Mouse (Mus musculus): ENCODE results near the gene Ypel2.

GRCm38 (mm10) chr11:86946644-86947195, 46.8 kb downstream of the Ypel2 start:
- TF ChIP-seq POLR2A (IDR thresholded peaks at IDR 0.05; ENCODE audit: insufficient read length, low read depth) (no peak), USF1 (IDR thresholded peaks at IDR 0.05; ENCODE audit: low read depth) (no peak), E2F4 (IDR thresholded peaks at IDR 0.05; ENCODE audit: insufficient read depth) (no peak), MYOG (IDR thresholded peaks at IDR 0.05; ENCODE audit: control insufficient read depth in 1 of 3, insufficient read depth in 1 of 3, insufficient read length in 2 of 3, low read depth in 2 of 3) (no peak), TCF12 (IDR thresholded peaks at IDR 0.05; ENCODE audit: insufficient read depth, poor library complexity, severe bottlenecking) (no peak), MAX (IDR thresholded peaks at IDR 0.05; ENCODE audit: low read depth) (no peak), MYOD1 (IDR thresholded peaks at IDR 0.05; ENCODE audit: control insufficient read depth in 1 of 3, insufficient read length in 2 of 3, low read depth in 2 of 3) (no peak)
